Mouse (Mus musculus) cerebellum, adult 2 months (tissue): ENCODE results near the gene Mtm1.

ENCODE experiments used
- CTCF ChIP-seq: fragments of 200-500 bp; IDR thresholded peaks from 2 replicates; pipeline ENCODE4 v1.5.1; 2011; ENCODE audit warnings: low read depth, mild to moderate bottlenecking, control low read depth, low read length, moderate library complexity, borderline replicate concordance; ENCODE audit not compliant: insufficient read depth
- POLR2A ChIP-seq: fragments of 200-500 bp; IDR thresholded peaks from 2 replicates; pipeline ENCODE4 v1.6.1; 2011; ENCODE audit warnings: low read length, control low read depth, borderline replicate concordance; ENCODE audit not compliant: insufficient read depth

DNA sequence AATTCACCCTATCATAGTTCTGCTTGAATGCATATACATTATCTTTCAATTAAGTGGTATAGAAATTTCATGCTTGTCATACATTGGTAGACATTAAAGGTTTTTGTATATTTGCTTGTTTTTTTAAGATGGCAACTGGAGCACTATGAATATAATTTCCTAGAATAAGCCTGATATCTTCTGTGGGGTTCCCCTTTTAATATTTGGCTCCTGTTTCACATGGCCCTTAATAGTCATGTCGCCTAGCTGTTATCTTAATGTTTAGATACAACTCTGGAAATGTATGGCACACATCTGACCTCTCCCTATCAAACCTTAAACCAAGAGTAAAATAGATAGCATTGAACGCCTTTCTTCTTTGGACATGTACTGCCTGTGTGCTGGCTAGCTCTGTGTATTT is 20.3 kb downstream of the Mtm1 start:
- TF ChIP-seq CTCF, result no peak
- TF ChIP-seq POLR2A, result no peak
